Mouse (Mus musculus) 3T3-L1 (cell line): ENCODE results near the gene Mrpl49.

ENCODE experiments used
- DNase-seq: peaks from one replicate; pipeline ENCODE4 v3.0.0-alpha.2; 2015; ENCODE audit warnings: low read depth, low spot score

Mrpl49 gene

GRCm38 (mm10) chr19:6067011-6067723 is 9.6 kb upstream of the Mrpl49 start:
- DNase-seq: peak; percentile 87

- DNase-seq: no peak
Measured at GRCm38 (mm10) chr19:6066571-6066970, 9.0 kb upstream of the Mrpl49 start.

- no peak for DNase-seq
Measured at GRCm38 (mm10) chr19:6063081-6063480, 5.5 kb upstream of the Mrpl49 start.

- no peak for DNase-seq
Measured at GRCm38 (mm10) chr19:6062418-6062817, 4.8 kb upstream of the Mrpl49 start.

- peak; percentile 75 for DNase-seq
Measured at GRCm38 (mm10) chr19:6061641-6062302, 4.2 kb upstream of the Mrpl49 start.

- peak; percentile 99 for DNase-seq
Measured at GRCm38 (mm10) chr19:6061021-6061533, 3.5 kb upstream of the Mrpl49 start, which contains the start of gene Znhit2. Znhit2 (plus strand) TSS chr19:6061192.

- no peak for DNase-seq
Measured at GRCm38 (mm10) chr19:6058966-6059365, 1.4 kb upstream of the Mrpl49 start.

- DNase-seq: peak; percentile 39
Measured at GRCm38 (mm10) chr19:6058513-6058912, 928 bp upstream of the Mrpl49 start.

- no peak for DNase-seq
Measured at GRCm38 (mm10) chr19:6056696-6057095, 889 bp downstream of the Mrpl49 start.

GRCm38 (mm10) chr19:6054296-6054695 is 3.3 kb downstream of the Mrpl49 start:
- peak; percentile 55 for DNase-seq

- DNase-seq: no peak
Measured at GRCm38 (mm10) chr19:6052516-6052915, 5.1 kb downstream of the Mrpl49 start.

- DNase-seq: no peak
Measured at GRCm38 (mm10) chr19:6048681-6049410, 8.7 kb downstream of the Mrpl49 start.

GRCm38 (mm10) chr19:6047899-6048166 is 9.8 kb downstream of the Mrpl49 start:
- no peak for DNase-seq

GRCm38 (mm10) chr19:6047154-6047898 is 10.3 kb downstream of the Mrpl49 start:
- DNase-seq: no peak

GRCm38 (mm10) chr19:6046294-6047153 is 11.1 kb downstream of the Mrpl49 start, which contains the start of gene Syvn1:
Syvn1 (plus strand) TSS chr19:6046576.
- peak; percentile 98 for DNase-seq

- peak; percentile 49 for DNase-seq
Measured at GRCm38 (mm10) chr19:6045366-6046293, 12.0 kb downstream of the Mrpl49 start.

- peak; percentile 88 for DNase-seq
Measured at GRCm38 (mm10) chr19:6044102-6044501, 13.5 kb downstream of the Mrpl49 start.

GRCm38 (mm10) chr19:6042293-6042692 is 15.3 kb downstream of the Mrpl49 start:
- DNase-seq: no peak

GRCm38 (mm10) chr19:6040002-6040401 is 17.6 kb downstream of the Mrpl49 start:
- peak; percentile 51 for DNase-seq

- no peak for DNase-seq
Measured at GRCm38 (mm10) chr19:6038326-6038725, 19.3 kb downstream of the Mrpl49 start.
